Mouse (Mus musculus): Measurements from ENCODE around the gene Gm10203. TPM values are rescaled to one million over a fixed set of nuclear protein-coding genes. Genes with fewer than 3 reads are reported as not detected.

Gene Gm10203
- polyA plus RNA-seq, 1 experiment, result not detected

GRCm38 (mm10) chr6:149173831-149174625, 44.1 kb downstream of the Gm10203 start:
- DNase-seq, result no peak
- Histone ChIP-seq H3K4me1 (ENCODE audit: control insufficient read depth, insufficient read depth, low read length) (no peaks in the 10 kb centered on the region), H3K4me3 (replicated peaks; ENCODE audit: extremely low read depth, low read depth, low read length) (no peak overlapping the region)
- TF ChIP-seq POLR2A (IDR thresholded peaks at IDR 0.05; ENCODE audit: borderline replicate concordance, extremely low read depth, low read depth, low read length) (no peak), CTCF (IDR thresholded peaks at IDR 0.05; ENCODE audit: insufficient read depth, low read length) (no peak)
- 53% methylated on average over 4 of the region's 4 CpGs for WGBS

GRCm38 (mm10) chr6:149174932-149175570, 45.1 kb downstream of the Gm10203 start:
- TF ChIP-seq POLR2A (IDR thresholded peaks at IDR 0.05; ENCODE audit: borderline replicate concordance, extremely low read depth, low read depth, low read length) (no peak), CTCF (IDR thresholded peaks at IDR 0.05; ENCODE audit: insufficient read depth, low read length) (no peak)
- Histone ChIP-seq H3K4me1 (ENCODE audit: control insufficient read depth, insufficient read depth, low read length) (no peaks in the 10 kb centered on the region), H3K4me3 (replicated peaks; ENCODE audit: extremely low read depth, low read depth, low read length) (no peak overlapping the region)
- 87% methylated on average over 3 of the region's 3 CpGs for WGBS
- no peak for DNase-seq

GRCm38 (mm10) chr6:149179064-149179463, 49.1 kb downstream of the Gm10203 start:
- Histone ChIP-seq H3K4me1 (ENCODE audit: control insufficient read depth, insufficient read depth, low read length) (no peaks in the 10 kb centered on the region), H3K4me3 (replicated peaks; ENCODE audit: extremely low read depth, low read depth, low read length) (no peak overlapping the region)
- DNase-seq, result no peak
- TF ChIP-seq POLR2A (IDR thresholded peaks at IDR 0.05; ENCODE audit: borderline replicate concordance, extremely low read depth, low read depth, low read length) (no peak), CTCF (IDR thresholded peaks at IDR 0.05; ENCODE audit: insufficient read depth, low read length) (no peak)

Other genes with a start within 250 kb of the Gm10203 start
- gene Caprin2, start 233.9 kb upstream of the Gm10203 start, polyA plus RNA-seq (2012; rRNA removed), result 3.5 and 3.6 TPM in 2 replicates
- 3.5 and 5.5 TPM in 2 replicates for gene Sinhcaf, start 183.7 kb upstream of the Gm10203 start, polyA plus RNA-seq (2012; rRNA removed)
- gene Dennd5b, start 28.5 kb upstream of the Gm10203 start, polyA plus RNA-seq (2012; rRNA removed), result 4.8 and 10.8 TPM in 2 replicates
- gene Etfbkmt, start 9.7 kb downstream of the Gm10203 start, polyA plus RNA-seq (2012; rRNA removed), result 11.8 and 16.3 TPM in 2 replicates
- 9.9 and 10.7 TPM in 2 replicates for gene Amn1, start 58.5 kb downstream of the Gm10203 start, polyA plus RNA-seq (2012; rRNA removed)
- gene Resf1, start 179.2 kb downstream of the Gm10203 start, polyA plus RNA-seq (2012; rRNA removed), result 11.4 and 20.4 TPM in 2 replicates